Mouse (Mus musculus) lung, postnatal 25 days (tissue): ENCODE data around the gene Bcas3.
A peak's percentile ranks its signal among the peaks of the same experiment; 100 is the strongest.

Experiments
- DNase-seq: peaks from one replicate; pipeline ENCODE4 v3.0.0; 2022; ENCODE audit warnings: low spot score

The Bcas3 gene

GRCm38 (mm10) chr11:85379091-85379490, 26.1 kb downstream of the Bcas3 start:
- DNase-seq = no peak

- no peak for DNase-seq
These were observed 27.1 kb downstream of the Bcas3 start for GRCm38 (mm10) chr11:85380046-85380445.

- DNase-seq = peak; percentile 77
These were observed 29.1 kb downstream of the Bcas3 start for GRCm38 (mm10) chr11:85382055-85382454.

- DNase-seq = no peak
These were observed 31.2 kb downstream of the Bcas3 start for GRCm38 (mm10) chr11:85383975-85384821.

- peak; percentile 49 for DNase-seq
These were observed 39.4 kb downstream of the Bcas3 start for GRCm38 (mm10) chr11:85392179-85392863.

- DNase-seq = no peak
These were observed 39.9 kb downstream of the Bcas3 start for GRCm38 (mm10) chr11:85392864-85393220.

- no peak for DNase-seq
These were observed 41.0 kb downstream of the Bcas3 start for GRCm38 (mm10) chr11:85393990-85394389.

GRCm38 (mm10) chr11:85395361-85395760, 42.4 kb downstream of the Bcas3 start:
- DNase-seq = no peak

GRCm38 (mm10) chr11:85406531-85406930, 53.6 kb downstream of the Bcas3 start:
- peak; percentile 27 for DNase-seq

- DNase-seq = no peak
These were observed 54.7 kb downstream of the Bcas3 start for GRCm38 (mm10) chr11:85407700-85408099.

- DNase-seq = no peak
These were observed 59.4 kb downstream of the Bcas3 start for GRCm38 (mm10) chr11:85412319-85412718.

GRCm38 (mm10) chr11:85414476-85414875, 61.5 kb downstream of the Bcas3 start:
- DNase-seq = no peak

- DNase-seq = no peak
These were observed 74.4 kb downstream of the Bcas3 start for GRCm38 (mm10) chr11:85427353-85427752.

GRCm38 (mm10) chr11:85428227-85428626, 75.3 kb downstream of the Bcas3 start:
- peak; percentile 6 for DNase-seq

GRCm38 (mm10) chr11:85430743-85431448, 77.9 kb downstream of the Bcas3 start:
- no peak for DNase-seq

GRCm38 (mm10) chr11:85447375-85447774, 94.4 kb downstream of the Bcas3 start:
- no peak for DNase-seq

GRCm38 (mm10) chr11:85453598-85454304, 100.8 kb downstream of the Bcas3 start:
- DNase-seq = no peak

GRCm38 (mm10) chr11:85454305-85454682, 101.3 kb downstream of the Bcas3 start:
- no peak for DNase-seq

- DNase-seq = no peak
These were observed 108.6 kb downstream of the Bcas3 start for GRCm38 (mm10) chr11:85461536-85461935.

GRCm38 (mm10) chr11:85469526-85469925, 116.6 kb downstream of the Bcas3 start:
- peak; percentile 75 for DNase-seq

GRCm38 (mm10) chr11:85470508-85470907, 117.5 kb downstream of the Bcas3 start:
- no peak for DNase-seq

- no peak for DNase-seq
These were observed 121.4 kb downstream of the Bcas3 start for GRCm38 (mm10) chr11:85474326-85474725.
